Mouse (Mus musculus) MEL (cell line): ENCODE results near the gene Eif4g1. TPM values are rescaled to one million over a fixed set of nuclear protein-coding genes. Genes with fewer than 3 reads are reported as not detected.

Experiments
- DNase-seq: peaks from one replicate; pipeline ENCODE4 v3.0.0; 2011; ENCODE audit warnings: low read depth, low spot score
- H3K27ac ChIP-seq: 2 replicates; pipeline ENCODE4 v1.5.1; 2012; ENCODE audit warnings: low read depth, mild to moderate bottlenecking, control low read depth, low read length, moderate library complexity; ENCODE audit not compliant: control insufficient read depth
- H3K27me3 ChIP-seq, 2 experiments: fragments of 150-350 bp in 1 of 2; sonication (generic) in 1 of 2; 2 replicates each; pipeline ENCODE4 v1.6.1; 2012; ENCODE audit warnings: low read length in 2 of 2, mild to moderate bottlenecking in 2 of 2, improper control_type of control experiment in 1 of 2, moderate library complexity in 1 of 2; ENCODE audit not compliant: insufficient read depth in 2 of 2, control insufficient read depth in 1 of 2
- H3K36me3 ChIP-seq, 2 experiments: 2 replicates each; pipeline ENCODE4 v1.6.1; 2012 to 2014; ENCODE audit warnings: low read length in 2 of 2, improper control_type of control experiment in 1 of 2, inconsistent platforms in 1 of 2, mild to moderate bottlenecking in 1 of 2; ENCODE audit not compliant: insufficient read depth in 2 of 2, control insufficient read depth in 1 of 2
- H3K4me1 ChIP-seq, 2 experiments: fragments of 150-350 bp in 1 of 2; sonication (generic) in 1 of 2; 2 replicates each; pipeline ENCODE4 v1.6.1; 2012; ENCODE audit warnings: low read length in 2 of 2, improper control_type of control experiment in 1 of 2, mild to moderate bottlenecking in 1 of 2; ENCODE audit not compliant: insufficient read depth in 2 of 2, control insufficient read depth in 1 of 2
- H3K4me3 ChIP-seq, 2 experiments: fragments of 150-350 bp in 1 of 2; sonication (generic) in 1 of 2; 2 replicates each; pipeline ENCODE4 v1.5.1; 2012; ENCODE audit warnings: low read depth in 2 of 2, low read length in 2 of 2, mild to moderate bottlenecking in 2 of 2, moderate library complexity in 2 of 2, control low read depth in 1 of 2, improper control_type of control experiment in 1 of 2; ENCODE audit not compliant: control insufficient read depth in 1 of 2, insufficient read depth in 1 of 2
- H3K79me2 ChIP-seq: 2 replicates; pipeline ENCODE4 v1.6.1; 2012; ENCODE audit warnings: mild to moderate bottlenecking, low read length, moderate library complexity; ENCODE audit not compliant: control insufficient read depth, poor library complexity, insufficient read depth
- H3K9ac ChIP-seq: 2 replicates; pipeline ENCODE4 v1.6.1; 2012; ENCODE audit warnings: low read depth, mild to moderate bottlenecking, control low read depth, low read length, moderate library complexity; ENCODE audit not compliant: control insufficient read depth, poor library complexity, severe bottlenecking
- H3K9me3 ChIP-seq: fragments of 150-350 bp; sonication (generic); replicated peaks from 2 replicates; pipeline ENCODE4 v1.6.1; 2012; ENCODE audit warnings: mild to moderate bottlenecking, low read length, improper control_type of control experiment, moderate library complexity; ENCODE audit not compliant: insufficient read depth
- BHLHE40 ChIP-seq: IDR thresholded peaks from 2 replicates; pipeline ENCODE4 v1.6.1; 2012; ENCODE audit warnings: low read depth, mild to moderate bottlenecking, inconsistent platforms, low read length, improper control_type of control experiment, borderline replicate concordance
- CHD2 ChIP-seq: IDR thresholded peaks from 2 replicates; pipeline ENCODE4 v1.6.1; 2011; ENCODE audit warnings: low read length, improper control_type of control experiment
- CTCF ChIP-seq, 3 experiments: IDR thresholded peaks in 2 of 3; conservative IDR thresholded peaks in 1 of 3; 2 replicates each; pipeline ENCODE4 v1.5.1; 2011 to 2012; ENCODE audit warnings: low read length in 3 of 3, low read depth in 2 of 3, mild to moderate bottlenecking in 2 of 3, improper control_type of control experiment in 1 of 3, inconsistent platforms in 1 of 3, mixed read lengths in 1 of 3, moderate library complexity in 1 of 3; ENCODE audit not compliant: control insufficient read depth in 1 of 3, insufficient read depth in 1 of 3, poor library complexity in 1 of 3, severe bottlenecking in 1 of 3
- ELF1 ChIP-seq: IDR thresholded peaks from 2 replicates; pipeline ENCODE4 v1.6.1; 2014; ENCODE audit warnings: low read depth, mild to moderate bottlenecking, inconsistent platforms, low read length, improper control_type of control experiment, moderate library complexity
- KAT2A ChIP-seq: conservative IDR thresholded peaks from 2 replicates; pipeline ENCODE4 v1.6.1; 2012; ENCODE audit warnings: low read depth, low read length, improper control_type of control experiment, inconsistent platforms
- MAFK ChIP-seq: IDR thresholded peaks from 2 replicates; pipeline ENCODE4 v1.6.1; 2011; ENCODE audit warnings: low read depth, mild to moderate bottlenecking, low read length, improper control_type of control experiment, borderline replicate concordance
- MAX ChIP-seq: IDR thresholded peaks from 2 replicates; pipeline ENCODE4 v1.6.1; 2011; ENCODE audit warnings: low read length, improper control_type of control experiment
- MEF2A ChIP-seq: IDR thresholded peaks from 2 replicates; pipeline ENCODE4 v1.6.1; 2014; ENCODE audit warnings: low read depth, mild to moderate bottlenecking, inconsistent platforms, low read length, improper control_type of control experiment; ENCODE audit not compliant: poor library complexity, insufficient replicate concordance, severe bottlenecking; ENCODE audit errors: extremely low read depth
- MXI1 ChIP-seq: IDR thresholded peaks from 2 replicates; pipeline ENCODE4 v1.6.1; 2011; ENCODE audit warnings: mild to moderate bottlenecking, low read depth, low read length, improper control_type of control experiment
- SMC3 ChIP-seq: IDR thresholded peaks from 2 replicates; pipeline ENCODE4 v1.6.1; 2011; ENCODE audit warnings: low read depth, low read length, improper control_type of control experiment
- TBP ChIP-seq: IDR thresholded peaks from 2 replicates; pipeline ENCODE4 v1.8.0; 2011; ENCODE audit warnings: low read depth, low read length, improper control_type of control experiment
- USF1 ChIP-seq: IDR thresholded peaks from 2 replicates; pipeline ENCODE4 v1.6.1; 2014; ENCODE audit warnings: low read depth, mild to moderate bottlenecking, inconsistent platforms, low read length, improper control_type of control experiment, moderate library complexity
- USF2 ChIP-seq, 2 experiments: IDR thresholded peaks; 2 replicates each; pipeline ENCODE4 v1.6.1; 2011 to 2012; ENCODE audit warnings: improper control_type of control experiment in 2 of 2, low read length in 2 of 2, borderline replicate concordance in 1 of 2, inconsistent platforms in 1 of 2, low read depth in 1 of 2, mild to moderate bottlenecking in 1 of 2; ENCODE audit not compliant: insufficient read depth in 1 of 2
- ZNF384 ChIP-seq: IDR thresholded peaks from 2 replicates; pipeline ENCODE4 v1.6.1; 2012; ENCODE audit warnings: low read depth, mild to moderate bottlenecking, inconsistent platforms, low read length, improper control_type of control experiment
- polyA plus RNA-seq, 2 experiments: library from polyadenylated mRNA; stranded (reverse) in 1 of 2; unstranded in 1 of 2; fragments of >175 nt in 1 of 2; fragments of >200 nt in 1 of 2; gene quantifications; 2 replicates each; pipeline versions ENCODE4 v1.2.1 to v1.2.4; 2012; ENCODE audit warnings: low replicate concordance in 2 of 2, low read depth in 1 of 2; ENCODE audit not compliant: insufficient read length in 2 of 2, insufficient read depth in 1 of 2, missing spikeins in 1 of 2
- total RNA-seq: library from RNA; depleted of rRNA; stranded (reverse); fragments of 300-350 nt; gene quantifications from 2 replicates; pipeline ENCODE4 v1.2.3, GENCODE M21; 2012

The Eif4g1 gene
- total and polyA plus RNA-seq, 3 experiments, result 327 to 436 (median 409) TPM

DNA sequence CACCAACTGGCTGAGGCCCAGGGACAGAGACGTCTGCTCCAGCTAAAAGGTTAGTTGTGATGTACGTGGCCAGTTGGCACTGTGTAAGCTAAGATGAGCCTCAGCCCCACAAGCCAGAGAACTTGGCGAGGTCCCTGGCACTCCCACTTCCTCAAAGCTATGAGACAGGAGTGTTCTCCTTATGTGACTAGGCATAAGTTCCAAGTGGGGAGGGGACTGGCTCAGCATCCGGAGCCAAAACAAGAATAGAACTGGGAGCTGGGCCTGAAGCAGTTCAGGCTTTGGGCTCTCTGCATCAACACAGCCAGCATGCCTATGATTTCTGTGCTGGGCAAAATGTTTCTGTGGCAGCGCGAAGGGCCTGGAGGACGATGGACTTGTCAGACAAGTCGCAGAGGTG is 26.7 kb downstream of the Eif4g1 start:
- H3K36me3 ChIP-seq, result peaks cover 2 to 6% of the 10 kb centered on the region in 2 experiments; a peak in 3 of 4 replicates
- no peaks in the 10 kb centered on the region for H3K27me3 ChIP-seq
- H3K79me2 ChIP-seq, result no peaks in the 10 kb centered on the region
- peak; percentile 40 for DNase-seq
- no peaks in the 10 kb centered on the region for H3K9me3 ChIP-seq
- H3K4me3 ChIP-seq, result no peak overlapping the region
- no peak for TF ChIP-seq BHLHE40
- TF ChIP-seq USF2 (IDR thresholded peaks at IDR 0.05; ENCODE audit: borderline replicate concordance in 1 of 2, insufficient read depth in 1 of 2, low read depth in 1 of 2, low read length in 2 of 2), result no peak
- no peak for TF ChIP-seq CTCF (IDR thresholded peaks at IDR 0.05 in 2 of 3, conservative IDR thresholded peaks at IDR 0.05 in 1 of 3; ENCODE audit: control insufficient read depth in 1 of 3, insufficient read depth in 1 of 3, low read depth in 2 of 3, low read length in 3 of 3, poor library complexity in 1 of 3, severe bottlenecking in 1 of 3)
- no peak for TF ChIP-seq MAFK
- no peak for TF ChIP-seq MEF2A
- TF ChIP-seq CHD2, result no peak
- no peak for TF ChIP-seq TBP
- H3K9ac ChIP-seq, result no peak overlapping the region
- no peak overlapping the region for H3K27ac ChIP-seq
- H3K4me1 ChIP-seq, result no peaks in the 10 kb centered on the region

DNA sequence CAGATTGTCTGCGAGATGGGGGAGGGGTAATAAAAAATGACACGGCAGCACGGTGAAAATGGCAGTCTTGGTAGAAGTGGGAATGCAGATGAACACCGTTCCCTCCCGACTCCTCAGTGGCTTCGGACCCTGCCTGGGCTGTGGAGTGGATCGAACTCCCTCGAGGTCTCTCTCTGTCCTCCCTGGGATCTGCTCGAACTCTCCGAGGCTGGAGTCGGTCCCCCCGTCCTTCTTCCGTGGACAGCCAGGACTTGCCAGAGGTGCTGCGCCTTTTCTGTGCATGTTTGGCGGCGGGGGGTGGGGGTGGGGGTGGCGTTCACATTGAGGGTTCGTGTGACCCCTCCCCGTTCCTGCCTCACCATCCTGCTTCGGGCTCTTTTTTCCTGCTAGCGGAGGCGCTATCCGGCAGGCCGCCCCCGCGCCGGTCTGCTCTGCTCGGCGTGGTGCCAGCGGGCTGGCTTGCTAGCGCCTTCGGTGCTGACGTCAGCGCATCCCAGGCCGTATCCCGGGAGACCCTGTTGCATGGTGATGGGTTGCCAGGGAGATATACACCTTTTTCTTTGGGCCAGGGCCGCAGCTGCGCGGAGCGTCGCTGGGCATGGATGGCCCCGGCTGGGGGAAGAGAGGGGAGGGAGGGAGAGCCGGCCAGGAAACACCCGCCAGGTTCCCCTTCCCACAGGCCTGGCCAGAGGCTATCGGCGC is 27.7 kb downstream of the Eif4g1 start:
- no peaks in the 10 kb centered on the region; a peak in 1 of 4 replicates for H3K36me3 ChIP-seq
- H3K9me3 ChIP-seq, result no peaks in the 10 kb centered on the region
- H3K27me3 ChIP-seq, result no peaks in the 10 kb centered on the region
- TF ChIP-seq SMC3, result no peak
- no peak for TF ChIP-seq USF2 (IDR thresholded peaks at IDR 0.05; ENCODE audit: borderline replicate concordance in 1 of 2, insufficient read depth in 1 of 2, low read depth in 1 of 2, low read length in 2 of 2)
- TF ChIP-seq ELF1, result no peak
- TF ChIP-seq MAX, result no peak
- TF ChIP-seq KAT2A, result no peak
- no peak for TF ChIP-seq ZNF384
- no peaks in the 10 kb centered on the region for H3K4me1 ChIP-seq
- H3K27ac ChIP-seq, result no peak overlapping the region
- no peak overlapping the region for H3K9ac ChIP-seq
- no peak overlapping the region for H3K4me3 ChIP-seq
- no peaks in the 10 kb centered on the region for H3K79me2 ChIP-seq
- DNase-seq, result no peak

DNA sequence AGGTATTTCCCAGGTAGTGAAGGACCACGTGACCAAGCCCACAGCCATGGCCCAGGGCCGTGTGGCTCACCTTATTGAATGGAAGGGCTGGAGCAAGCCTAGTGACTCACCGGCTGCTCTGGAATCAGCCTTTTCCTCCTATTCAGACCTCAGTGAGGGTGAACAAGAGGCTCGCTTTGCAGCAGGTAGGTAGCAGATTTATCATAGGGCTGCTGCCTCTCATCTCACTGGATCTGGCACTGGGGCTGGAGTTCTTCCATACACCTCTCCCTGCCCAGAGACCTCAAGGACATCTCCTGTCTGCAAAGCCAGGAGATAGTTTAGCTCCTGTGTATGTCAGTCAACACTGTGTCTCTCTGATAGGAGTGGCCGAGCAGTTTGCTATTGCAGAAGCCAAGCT is 31.2 kb downstream of the Eif4g1 start:
- no peak overlapping the region for H3K27ac ChIP-seq
- peaks cover 3 to 13% of the 10 kb centered on the region in 2 experiments; a peak in 2 of 4 replicates for H3K4me1 ChIP-seq

More for the DNA sequence above, 31.2 kb downstream of the Eif4g1 start:
- Histone ChIP-seq H3K79me2 (no peaks in the 10 kb centered on the region), H3K9me3 (no peaks in the 10 kb centered on the region), H3K36me3 (peaks cover 0 to 12% of the 10 kb centered on the region in 2 experiments; a peak in 2 of 4 replicates), H3K4me3 (no peak overlapping the region), H3K9ac (no peak overlapping the region), H3K27me3 (no peaks in the 10 kb centered on the region)
- no peak for DNase-seq
- TF ChIP-seq USF1 (peak; percentile 48), MXI1 (no peak)
